Mouse (Mus musculus): ENCODE measurements around the gene Abcg1. TPM values are rescaled to one million over a fixed set of nuclear protein-coding genes. Genes with fewer than 3 reads are reported as not detected.
A peak's percentile ranks its signal among the peaks of the same experiment; 100 is the strongest.

Abcg1 gene
- total RNA-seq, 2 experiments from 2014 or later = 54.2 to 60.3 TPM

DNA sequence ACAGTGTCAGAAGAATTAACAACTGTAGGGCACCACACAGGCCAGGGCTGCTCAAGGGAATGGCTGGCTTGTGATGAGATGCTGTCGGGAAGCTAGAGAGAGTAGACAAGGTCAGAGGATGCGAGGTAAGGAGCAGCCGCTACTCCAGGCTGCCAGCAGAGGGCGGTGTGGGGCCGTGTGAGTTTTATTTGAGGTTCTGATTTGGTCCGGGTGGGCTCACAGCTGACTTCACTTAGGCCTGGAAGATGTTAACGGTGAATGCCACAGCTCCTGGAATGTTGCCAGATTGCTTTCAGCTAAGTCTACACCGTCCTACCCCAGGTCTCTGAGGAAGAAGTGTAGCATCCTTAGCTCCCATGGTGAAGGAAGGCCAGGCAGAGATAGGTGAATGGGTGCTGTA is 64.5 kb downstream of the Abcg1 start:
- peak; percentile 49 to 70 for DNase-seq (ENCODE audit: extremely low spot score in 1 of 2, low spot score in 1 of 2)

DNA sequence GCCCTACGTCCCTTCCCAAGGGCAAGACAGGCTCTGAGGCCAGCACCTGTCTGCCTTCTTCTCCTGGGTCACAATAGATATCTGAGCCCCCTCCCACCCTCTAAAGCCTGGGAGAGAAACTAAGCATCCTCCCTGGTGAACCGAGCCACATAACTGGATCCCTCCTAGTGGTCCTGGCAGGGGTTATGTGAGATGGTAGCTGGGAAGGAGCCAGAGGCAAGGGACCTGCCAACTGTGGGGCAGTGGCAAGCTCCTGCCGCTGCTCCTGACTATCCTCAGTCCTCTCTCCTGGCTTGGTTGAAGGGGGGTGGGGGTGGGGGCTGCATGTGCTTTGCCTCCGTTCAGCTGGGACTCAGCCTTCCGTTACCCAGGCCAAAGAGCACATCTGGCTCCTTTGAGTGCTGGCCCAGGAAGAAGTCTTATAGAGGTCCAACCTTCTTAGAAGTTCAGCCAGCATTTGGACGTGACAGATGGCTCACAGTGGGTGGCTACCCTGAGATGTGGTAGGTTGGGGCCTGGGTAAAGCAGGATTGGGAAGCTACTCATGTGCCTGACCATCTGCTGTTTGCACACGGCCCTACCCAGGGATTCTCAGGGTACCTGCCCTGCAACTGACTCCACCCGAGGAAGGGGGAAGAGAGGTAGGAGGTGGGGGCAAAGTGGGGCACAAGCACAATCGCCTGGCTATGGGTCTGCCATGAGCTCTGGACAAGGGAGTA is 68.2 kb downstream of the Abcg1 start:
- no peak for DNase-seq (ENCODE audit: extremely low spot score in 1 of 2, low spot score in 1 of 2)

DNA sequence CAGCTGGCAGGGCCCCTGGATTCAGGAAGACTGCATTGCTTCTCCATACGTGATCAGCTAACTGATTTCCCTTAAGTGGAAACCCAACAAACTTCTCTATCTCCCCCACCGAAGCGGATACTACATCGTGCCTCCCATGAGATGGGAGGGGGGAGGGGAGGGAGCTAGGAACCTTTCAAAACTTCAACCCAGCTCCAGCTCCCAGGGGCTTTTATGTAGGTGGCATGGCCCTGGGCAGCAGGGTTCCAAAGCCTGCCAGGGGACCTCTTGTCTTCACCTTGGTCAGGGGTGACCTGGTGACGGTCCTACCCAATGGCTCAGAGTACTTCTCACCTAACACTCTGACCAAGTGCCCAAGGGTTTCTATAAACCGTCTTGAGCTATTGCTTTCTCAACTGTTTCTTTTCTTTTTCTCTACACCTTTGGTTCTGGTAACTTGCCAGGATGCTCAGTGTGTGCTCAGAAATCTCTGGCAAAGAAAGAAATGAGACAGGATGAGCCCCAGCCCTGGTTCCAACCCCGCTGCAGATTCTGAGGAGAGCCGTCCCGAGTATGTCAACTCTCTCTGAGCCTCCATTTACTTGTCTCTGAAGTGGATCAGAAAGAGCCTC is 71.3 kb downstream of the Abcg1 start:
- no peak for DNase-seq (ENCODE audit: extremely low spot score in 1 of 2, low spot score in 1 of 2)

DNA sequence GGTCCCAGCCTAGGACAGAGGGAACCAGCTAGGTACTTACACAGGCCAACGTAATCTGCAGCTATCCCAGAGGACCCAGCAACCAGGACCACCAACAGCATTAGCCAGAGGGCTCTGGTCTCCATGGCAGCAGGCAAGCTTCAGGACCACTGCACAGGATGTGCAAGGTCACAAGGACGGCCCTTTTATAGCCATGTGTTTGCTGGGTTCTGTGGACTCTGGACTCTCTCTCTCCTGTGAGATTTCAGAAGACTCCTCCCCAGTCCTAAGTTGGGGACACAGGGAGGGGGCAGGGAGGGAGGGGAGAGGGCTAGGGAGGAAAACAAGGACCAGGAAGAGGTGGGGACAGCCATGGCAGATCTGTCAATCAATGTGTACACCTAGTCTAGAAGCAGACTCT is 72.0 kb downstream of the Abcg1 start, which contains the start of gene Tff3:
TSS of gene Tff3 (minus strand) at position 195 of the 400 bp plus-strand sequence.
- DNase-seq (ENCODE audit: extremely low spot score in 1 of 2, low spot score in 1 of 2) = no peak

DNA sequence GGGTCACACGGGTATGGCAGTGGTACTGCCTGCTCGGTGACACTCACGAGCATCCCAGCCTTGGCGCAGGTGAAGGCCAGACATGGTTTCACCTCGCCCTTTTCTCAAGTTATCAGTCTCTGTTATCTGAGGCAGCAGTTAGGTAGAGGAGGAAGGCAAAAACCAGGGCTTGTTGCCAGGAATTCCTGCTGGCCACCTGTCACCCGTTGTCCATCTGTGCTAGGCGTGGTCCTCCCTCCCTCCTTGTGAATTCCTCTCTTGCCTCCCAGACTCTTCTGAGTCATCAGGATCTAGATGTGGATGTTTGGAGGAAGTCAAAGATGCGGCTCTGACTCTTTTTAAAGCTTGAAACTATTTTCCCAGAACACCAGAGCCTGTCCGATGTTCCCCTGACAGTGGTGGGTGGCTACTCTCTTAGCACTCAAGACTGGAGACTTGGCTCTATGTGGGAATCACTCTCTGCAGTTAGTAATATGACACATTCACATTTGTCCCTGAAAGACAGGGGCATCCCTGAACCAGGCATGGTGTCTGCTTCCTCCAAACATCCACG is 73.9 kb downstream of the Abcg1 start:
- DNase-seq (ENCODE audit: extremely low spot score in 1 of 2, low spot score in 1 of 2) = no peak

DNA sequence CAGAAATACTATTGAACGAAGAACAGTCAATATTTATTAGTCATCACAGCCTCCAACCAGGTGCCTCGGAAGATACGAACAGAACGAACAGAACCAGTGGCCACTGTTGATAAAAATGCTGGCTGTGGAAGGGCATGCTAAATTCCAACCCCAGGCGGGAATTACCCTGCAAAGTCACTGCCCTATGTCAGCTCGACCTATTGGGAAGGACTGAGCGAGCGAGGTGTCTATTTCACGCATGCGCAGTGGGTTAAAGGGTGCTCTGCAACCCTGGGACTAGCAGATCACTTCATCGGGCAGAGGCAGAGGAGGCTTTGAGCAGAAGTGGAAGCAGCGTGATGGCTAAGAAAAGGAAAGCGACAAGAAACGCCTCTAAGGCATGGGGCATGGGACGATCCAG is 76.3 kb downstream of the Abcg1 start:
- no peak for DNase-seq (ENCODE audit: extremely low spot score in 1 of 2, low spot score in 1 of 2)

DNA sequence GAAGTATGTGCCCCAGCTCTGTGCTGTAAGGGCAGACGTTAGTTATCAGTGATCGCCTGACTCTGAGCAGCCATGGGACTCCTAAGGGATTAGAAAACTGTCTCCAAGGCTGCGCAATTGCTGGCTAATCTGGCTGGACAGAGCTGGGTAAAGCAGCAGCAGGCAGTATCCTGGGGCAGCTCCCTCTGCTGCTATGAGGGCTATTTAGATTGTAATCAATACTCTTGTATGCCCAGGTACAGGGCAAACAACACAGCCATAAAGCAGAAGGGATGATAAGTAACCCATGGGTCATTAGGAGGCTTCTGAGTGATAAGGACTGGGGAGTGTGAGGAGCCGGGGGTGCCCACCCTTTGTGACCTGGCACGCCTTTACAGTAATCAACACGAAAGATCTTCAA is 77.4 kb downstream of the Abcg1 start:
- DNase-seq (ENCODE audit: extremely low spot score in 1 of 2, low spot score in 1 of 2) = no peak

DNA sequence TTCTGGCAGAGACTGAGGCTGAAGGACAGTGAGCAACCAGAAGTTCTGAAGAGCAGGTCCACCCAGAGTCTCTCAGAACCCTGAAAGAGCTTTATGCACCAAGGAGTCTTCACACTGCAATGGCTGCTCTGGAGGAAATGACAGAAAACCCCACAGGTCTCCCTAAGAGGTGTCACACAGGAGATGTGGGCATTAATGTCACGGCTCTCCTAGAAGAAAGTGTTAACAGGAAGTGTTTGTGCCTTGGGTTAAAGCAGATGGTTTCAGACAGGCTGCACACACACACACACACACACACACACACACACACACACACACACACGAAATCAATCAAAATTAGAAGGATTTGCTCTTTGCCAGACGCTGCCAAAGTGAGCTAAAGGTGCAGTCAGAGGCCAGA is 78.8 kb downstream of the Abcg1 start:
- DNase-seq (ENCODE audit: extremely low spot score in 1 of 2, low spot score in 1 of 2) = no peak

DNA sequence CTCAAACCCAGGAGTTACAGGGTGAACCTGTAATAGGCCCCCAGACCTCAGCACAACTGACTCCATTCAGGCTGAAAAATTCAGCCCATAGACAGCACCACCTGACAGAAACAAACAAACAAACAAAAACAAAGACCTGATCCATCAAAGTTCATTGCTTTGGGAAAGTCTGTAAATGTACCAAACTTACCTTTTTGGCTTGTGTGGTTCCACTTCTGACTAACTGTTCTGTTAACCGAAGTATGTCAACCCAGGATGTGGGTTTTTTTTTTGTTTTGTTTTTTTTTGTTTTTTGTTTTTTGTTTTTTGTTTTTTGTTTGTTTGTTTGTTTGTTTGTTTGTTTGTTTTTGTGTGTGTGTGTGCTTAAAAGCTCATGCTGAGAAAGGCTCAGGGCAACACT is 79.3 kb downstream of the Abcg1 start:
- no peak for DNase-seq (ENCODE audit: extremely low spot score in 1 of 2, low spot score in 1 of 2)

DNA sequence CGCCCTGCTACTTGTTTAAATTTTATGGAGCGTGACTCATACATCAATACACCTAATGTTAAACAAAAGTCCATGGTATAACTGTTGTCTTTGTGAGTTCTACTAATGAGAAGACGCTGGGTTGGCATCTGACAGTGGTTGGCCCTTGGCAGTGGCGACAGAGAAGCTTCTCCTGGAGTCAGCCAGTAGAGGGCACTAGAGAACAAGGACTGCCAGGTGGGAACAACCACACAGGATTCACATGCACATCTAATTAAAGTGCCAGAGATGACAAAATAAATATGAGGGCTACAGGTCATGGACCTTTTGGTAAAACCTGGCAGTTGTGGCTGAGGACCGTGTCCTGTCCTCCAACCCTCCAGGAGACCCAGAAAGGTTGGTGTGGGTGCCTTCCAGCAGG is 80.9 kb downstream of the Abcg1 start:
- peak in 1 of 2 experiments; percentile 38 for DNase-seq (ENCODE audit: extremely low spot score in 1 of 2, low spot score in 1 of 2)

DNA sequence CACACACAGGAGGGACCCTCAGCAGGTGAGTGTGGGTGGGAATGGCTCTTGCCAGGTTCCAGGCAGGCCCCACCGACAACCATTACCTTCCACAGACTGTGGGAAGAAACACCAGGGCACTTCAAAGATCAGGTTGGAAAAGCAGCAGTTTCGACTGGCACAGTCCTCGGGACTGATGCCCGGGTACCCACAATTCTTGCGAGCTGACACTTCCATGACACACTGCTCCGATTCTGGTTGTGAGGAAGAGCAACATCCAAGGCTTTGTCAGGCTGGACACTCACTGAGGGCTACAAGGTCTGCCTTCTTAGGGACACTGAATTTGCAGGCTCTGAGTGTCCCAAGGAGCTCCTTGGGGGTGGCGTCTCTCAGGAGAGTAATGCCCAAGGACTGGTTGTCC is 84.6 kb downstream of the Abcg1 start:
- no peak for DNase-seq (ENCODE audit: extremely low spot score in 1 of 2, low spot score in 1 of 2)

DNA sequence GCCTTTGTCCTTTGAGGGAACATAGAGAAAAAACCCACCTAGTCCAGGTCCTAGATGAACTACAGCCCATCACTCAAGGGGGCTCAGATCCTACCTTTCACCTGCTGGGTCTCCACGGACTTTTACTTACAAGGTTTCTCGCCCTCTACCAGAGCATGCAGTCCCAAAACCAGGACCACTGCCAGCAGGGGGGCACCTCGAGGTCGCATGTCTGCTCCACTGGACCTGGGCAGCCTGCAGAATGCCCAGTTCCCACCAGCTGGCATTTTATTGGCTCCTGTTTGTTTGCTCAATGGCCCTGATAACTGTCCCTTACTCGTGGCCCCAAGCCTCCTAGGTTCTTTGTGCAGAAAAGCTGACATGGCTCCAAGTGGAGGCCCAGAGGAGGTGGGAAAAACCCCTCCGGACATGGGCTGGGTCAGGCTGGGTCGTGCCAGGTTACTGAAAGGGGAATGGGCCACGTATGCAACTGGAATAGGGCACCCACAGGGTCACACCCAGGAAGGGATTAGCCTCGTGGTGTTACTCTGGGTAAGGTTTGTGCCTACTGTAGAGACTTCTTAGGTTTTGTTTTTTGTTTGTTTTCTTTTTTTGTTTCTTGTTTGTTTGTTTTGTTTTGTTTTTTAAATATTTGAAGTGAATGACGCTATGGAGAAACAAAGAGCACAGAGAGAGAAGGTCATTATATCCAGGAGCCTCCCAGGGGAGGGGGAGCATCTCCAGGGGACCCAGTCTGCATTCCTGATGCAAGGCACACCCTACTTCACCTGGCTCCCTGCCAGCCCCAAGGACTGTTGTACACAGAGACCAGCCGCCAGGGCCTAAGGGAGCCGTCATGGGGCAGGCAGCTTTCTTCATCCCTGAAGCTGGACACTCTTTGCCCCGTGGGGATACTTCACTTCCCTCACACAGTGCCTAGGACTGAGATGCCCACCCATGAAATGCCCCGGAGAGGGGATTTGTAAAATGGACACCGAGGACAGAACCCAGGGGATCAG is 86.9 kb downstream of the Abcg1 start, which contains the start of gene Tff2:
TSS of gene Tff2 (minus strand) at position 243 of the 998 bp plus-strand sequence.
- DNase-seq (ENCODE audit: extremely low spot score in 1 of 2, low spot score in 1 of 2) = no peak

DNA sequence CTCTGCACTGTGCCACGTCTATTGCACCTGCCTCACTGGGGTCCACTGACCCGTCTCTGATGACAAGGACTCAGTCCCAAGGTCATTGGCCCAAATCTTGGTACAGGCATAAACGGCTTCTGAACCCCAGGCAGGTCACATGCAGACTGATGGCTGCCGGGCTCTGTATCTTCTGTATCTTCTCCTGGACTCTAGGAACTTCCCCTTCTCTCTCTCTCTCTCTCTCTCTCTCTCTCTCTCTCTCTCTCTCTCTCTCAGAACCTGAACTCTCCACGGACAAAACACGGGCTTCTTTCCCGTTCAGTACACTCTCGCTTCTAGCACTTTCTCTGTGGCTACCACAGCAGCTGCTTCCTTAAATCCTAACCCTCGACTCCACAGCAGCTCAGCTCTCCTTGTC is 88.5 kb downstream of the Abcg1 start:
- no peak for DNase-seq (ENCODE audit: extremely low spot score in 1 of 2, low spot score in 1 of 2)

DNA sequence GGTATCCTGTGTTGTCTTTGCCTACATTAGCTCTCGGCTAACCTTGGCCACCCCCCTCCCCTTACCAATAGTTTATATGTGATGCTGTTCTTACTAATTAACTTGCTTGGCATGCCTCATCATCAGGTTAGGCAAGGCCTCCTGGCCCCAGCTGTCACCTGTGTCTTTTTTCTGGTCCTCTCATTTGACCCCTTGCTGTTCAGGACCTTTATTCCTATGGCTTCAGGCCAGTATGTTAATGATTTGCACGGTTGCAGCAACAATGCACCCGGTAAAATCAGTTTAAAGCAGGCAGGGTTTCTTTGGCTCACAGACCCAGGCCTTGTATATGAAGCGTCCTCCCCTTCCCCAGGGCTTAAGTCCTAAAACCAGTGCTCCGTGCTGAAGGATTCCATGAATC is 95.0 kb downstream of the Abcg1 start:
- DNase-seq (ENCODE audit: extremely low spot score in 1 of 2, low spot score in 1 of 2) = no peak

DNA sequence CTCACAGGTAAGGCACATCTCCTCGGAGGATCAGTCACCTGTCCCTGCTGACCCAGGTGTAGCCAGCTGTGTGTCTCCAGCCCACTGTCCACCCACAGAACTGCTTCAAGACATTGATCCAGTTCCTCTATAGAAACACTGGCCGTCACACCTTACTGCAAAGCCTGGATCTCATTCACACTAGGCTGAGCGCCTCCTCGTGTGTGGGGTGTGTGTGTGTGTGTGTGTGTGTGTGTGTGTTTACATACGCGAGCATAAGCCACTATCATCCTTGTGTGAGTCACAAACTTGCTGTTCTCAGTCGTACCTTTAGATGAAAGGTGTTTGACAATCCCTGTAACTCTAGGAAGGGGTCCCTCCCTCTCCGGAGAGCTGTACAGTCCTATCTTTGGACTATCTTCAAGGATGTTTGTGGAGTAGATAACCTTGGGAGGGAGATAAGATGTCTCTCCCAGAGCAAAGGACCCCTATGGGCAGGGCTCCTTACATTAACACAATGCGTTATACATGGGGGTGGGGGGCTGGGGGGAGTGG is 95.6 kb downstream of the Abcg1 start:
- DNase-seq (ENCODE audit: extremely low spot score in 1 of 2, low spot score in 1 of 2) = no peak

DNA sequence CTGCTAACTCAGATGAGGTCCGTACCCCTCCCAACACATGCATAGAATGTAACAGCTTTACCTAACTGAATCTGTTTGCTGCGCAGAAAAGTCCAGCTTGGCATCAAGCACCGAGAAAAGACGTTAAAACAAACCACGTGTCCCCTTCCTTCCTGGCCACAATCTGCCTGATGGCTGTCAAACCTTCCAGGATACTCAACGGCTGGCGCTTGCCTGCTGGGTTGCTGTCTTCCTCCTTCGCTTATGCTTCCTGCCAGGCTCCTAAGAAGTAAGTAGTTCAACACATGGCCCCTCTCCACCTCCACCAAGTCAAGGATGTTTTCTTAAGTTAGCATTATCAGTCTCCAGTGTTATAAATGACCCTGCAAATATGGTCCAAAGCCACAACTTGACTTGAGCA is 96.3 kb downstream of the Abcg1 start:
- DNase-seq (ENCODE audit: extremely low spot score in 1 of 2, low spot score in 1 of 2) = no peak

DNA sequence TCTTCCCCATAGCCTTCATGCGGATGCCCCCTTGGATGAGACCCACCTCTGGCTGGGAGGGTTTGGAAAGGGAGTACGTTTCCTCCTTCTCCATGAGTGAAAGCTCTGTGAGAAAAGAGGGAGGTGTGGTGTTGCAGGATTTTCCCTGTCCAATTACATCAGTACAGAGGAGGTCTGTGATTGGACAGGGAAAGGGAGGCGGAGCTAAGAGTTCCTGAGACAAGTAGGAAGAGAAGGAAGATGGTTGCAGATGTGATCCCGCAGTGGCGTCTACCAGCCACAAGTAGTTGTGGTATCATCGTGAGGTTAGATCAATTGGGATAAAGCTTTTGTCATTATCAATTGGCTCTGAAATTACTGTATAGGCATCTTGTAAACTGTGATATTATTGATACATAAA is 100.4 kb downstream of the Abcg1 start:
- no peak for DNase-seq (ENCODE audit: extremely low spot score in 1 of 2, low spot score in 1 of 2)

DNA sequence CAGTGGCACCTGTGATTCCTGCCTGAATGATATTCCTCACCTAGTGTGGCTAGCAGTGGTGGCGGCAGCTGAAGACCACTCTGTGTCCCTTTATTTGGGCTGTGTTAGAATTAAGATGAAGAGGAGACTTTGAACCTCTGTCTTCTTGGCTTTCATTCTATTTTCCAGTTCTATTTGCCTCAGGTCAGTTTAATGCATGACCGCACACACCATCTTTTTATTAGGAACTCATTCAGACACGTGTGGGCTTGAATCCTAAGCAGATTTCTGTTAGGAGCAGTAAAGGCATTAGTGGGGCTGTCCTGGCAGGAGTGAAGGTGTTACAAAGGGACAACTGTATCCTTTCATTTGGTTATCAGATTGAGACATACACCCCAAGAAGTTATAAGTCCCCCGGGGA is 102.8 kb downstream of the Abcg1 start:
- no peak for DNase-seq (ENCODE audit: extremely low spot score in 1 of 2, low spot score in 1 of 2)

DNA sequence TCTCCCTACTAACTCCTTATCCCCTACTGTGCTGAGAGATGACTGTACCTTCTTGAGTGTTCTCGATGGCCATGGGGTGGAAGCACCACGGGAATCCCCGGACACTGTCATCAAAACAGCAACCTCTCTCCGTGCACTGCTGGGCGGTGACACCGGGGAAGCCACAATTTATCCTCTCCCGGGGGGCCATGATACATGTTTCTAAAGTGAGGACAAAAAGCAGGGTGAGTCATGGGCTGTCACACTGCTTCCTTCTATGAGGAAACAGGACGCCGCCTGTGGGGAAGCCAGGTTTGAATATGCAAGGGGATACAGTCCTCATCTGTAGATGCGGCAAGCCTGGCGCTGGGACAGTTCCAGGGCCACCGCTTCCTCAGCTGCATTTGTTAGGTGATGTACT is 105.1 kb downstream of the Abcg1 start:
- DNase-seq (ENCODE audit: extremely low spot score in 1 of 2, low spot score in 1 of 2) = no peak

DNA sequence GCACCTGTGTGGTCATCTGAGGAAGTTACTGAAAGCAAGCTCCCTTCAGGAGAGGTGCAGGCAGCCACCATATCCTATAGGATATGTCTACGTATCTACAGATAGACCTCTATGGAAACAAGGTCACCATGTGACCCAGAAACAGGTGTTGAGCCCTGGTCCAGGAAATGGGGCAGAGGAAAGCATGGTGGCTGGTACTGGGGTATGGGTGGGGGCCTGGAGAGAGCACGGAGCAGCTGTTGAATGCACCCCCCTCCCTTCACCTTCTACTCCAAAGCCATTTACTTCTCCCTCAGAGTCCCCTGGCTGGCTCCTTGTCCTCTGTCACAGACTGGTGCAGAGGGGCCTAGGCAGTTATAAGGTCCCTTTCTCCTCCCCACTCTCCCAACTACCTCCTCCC is 106.3 kb downstream of the Abcg1 start:
- no peak for DNase-seq (ENCODE audit: extremely low spot score in 1 of 2, low spot score in 1 of 2)

DNA sequence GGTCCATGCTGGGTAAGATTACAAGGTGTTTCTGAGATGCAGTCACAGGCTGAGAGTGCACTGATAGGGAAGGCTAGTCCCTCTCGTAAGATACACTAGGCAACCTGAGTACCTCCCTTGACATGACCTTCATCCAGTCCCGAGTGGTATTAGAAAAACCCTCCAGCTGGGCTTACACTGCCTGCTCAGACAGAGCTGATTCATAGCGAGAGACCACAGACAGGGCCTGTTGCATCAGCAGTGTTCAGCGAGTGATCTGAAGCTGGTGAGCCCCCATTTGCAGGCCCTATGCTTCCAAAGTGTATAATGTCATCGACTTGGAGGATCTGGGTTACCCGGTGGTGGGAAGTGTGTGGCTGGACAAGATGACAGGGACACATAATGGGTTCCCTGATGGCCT is 107.7 kb downstream of the Abcg1 start, which contains the start of gene Tff1:
TSS of gene Tff1 (minus strand) at position 151 of the 400 bp plus-strand sequence.
- no peak for DNase-seq (ENCODE audit: extremely low spot score in 1 of 2, low spot score in 1 of 2)
